Mouse (Mus musculus): Measurements from ENCODE around the gene Ldlrad1. TPM values are rescaled to one million over a fixed set of nuclear protein-coding genes. Genes with fewer than 3 reads are reported as not detected.

Ldlrad1 gene
- polyA plus RNA-seq, 1 experiment from 2014 or later = not detected

DNA sequence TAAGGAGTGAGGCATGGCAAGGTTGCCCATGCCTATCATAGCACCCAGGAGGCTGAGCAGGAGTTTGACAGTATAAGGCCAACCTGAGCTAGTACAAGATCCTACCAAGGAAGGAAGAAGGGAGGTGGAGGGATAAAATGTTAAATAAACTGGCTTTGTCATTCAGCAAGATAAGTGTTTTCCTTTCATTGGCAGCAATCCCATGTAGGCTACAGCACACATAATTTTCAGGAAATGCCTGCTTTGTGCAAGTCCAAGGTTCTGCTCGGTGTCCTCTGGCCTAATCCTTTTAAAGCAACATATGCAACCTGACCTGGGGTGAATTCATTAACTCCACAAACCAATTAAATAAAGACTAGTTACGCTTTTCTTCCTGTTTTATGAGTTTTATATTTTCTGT lies 36.4 kb downstream of the Ldlrad1 start:
- no peaks in the 10 kb centered on the region for H3K9me3 ChIP-seq (ENCODE audit: control insufficient read depth, low read length)
- H3K9ac ChIP-seq (ENCODE audit: low read depth, low read length) = no peak overlapping the region
- ATAC-seq (replicated peaks; ENCODE audit: low FRiP score) (no peak), DNase-seq (ENCODE audit: low spot score) (no peak)
- H3K27me3 ChIP-seq (replicated peaks; ENCODE audit: control insufficient read depth, insufficient read depth, low read length) = no peaks in the 10 kb centered on the region
- H3K36me3 ChIP-seq (ENCODE audit: control insufficient read depth, insufficient read depth, low read length) = peaks cover 8% of the 10 kb centered on the region
- 77% methylated on average over 2 of the region's 2 CpGs for WGBS
- no peak overlapping the region for H3K27ac ChIP-seq (ENCODE audit: low read depth, low read length)
- H3K4me2 ChIP-seq = no peak overlapping the region
- H3K4me3 ChIP-seq (ENCODE audit: low read depth, low read length) = no peak overlapping the region
- peaks cover 15% of the 10 kb centered on the region for H3K4me1 ChIP-seq (replicated peaks; ENCODE audit: control insufficient read depth, insufficient read depth, low read length)

DNA sequence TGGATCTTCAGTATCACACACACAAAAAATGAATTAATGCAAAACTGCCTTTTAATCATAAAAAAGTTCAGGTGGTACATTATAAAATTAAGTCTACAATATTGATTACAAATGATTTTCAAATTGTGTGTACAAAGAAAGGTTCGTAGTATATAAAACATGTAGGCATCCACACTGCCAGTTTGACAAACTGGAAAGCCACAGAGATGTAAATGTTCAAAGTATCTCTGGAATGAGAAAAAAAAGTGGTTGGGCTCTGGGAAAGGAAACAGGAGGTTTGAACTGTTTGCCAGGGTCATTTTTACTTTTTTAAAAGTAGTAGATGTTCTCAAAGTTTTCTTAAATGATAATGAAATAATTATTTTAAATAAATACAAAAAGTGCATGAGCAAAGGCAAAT lies 37.1 kb downstream of the Ldlrad1 start:
- ATAC-seq (replicated peaks; ENCODE audit: low FRiP score) = no peak
- H3K4me2 ChIP-seq = no peak overlapping the region
- WGBS = 68% methylated on average over 1 of the region's 1 CpGs
- H3K4me1 ChIP-seq (replicated peaks; ENCODE audit: control insufficient read depth, insufficient read depth, low read length) = peaks cover 17% of the 10 kb centered on the region
- H3K9me3 ChIP-seq (ENCODE audit: control insufficient read depth, low read length) = no peaks in the 10 kb centered on the region
- H3K27me3 ChIP-seq (replicated peaks; ENCODE audit: control insufficient read depth, insufficient read depth, low read length) = no peaks in the 10 kb centered on the region
- no peak for DNase-seq (ENCODE audit: low spot score)
- no peak overlapping the region for H3K27ac ChIP-seq (ENCODE audit: low read depth, low read length)
- no peak overlapping the region for H3K9ac ChIP-seq (ENCODE audit: low read depth, low read length)
- no peak overlapping the region for H3K4me3 ChIP-seq (ENCODE audit: low read depth, low read length)
- H3K36me3 ChIP-seq (ENCODE audit: control insufficient read depth, insufficient read depth, low read length) = peaks cover 6% of the 10 kb centered on the region

DNA sequence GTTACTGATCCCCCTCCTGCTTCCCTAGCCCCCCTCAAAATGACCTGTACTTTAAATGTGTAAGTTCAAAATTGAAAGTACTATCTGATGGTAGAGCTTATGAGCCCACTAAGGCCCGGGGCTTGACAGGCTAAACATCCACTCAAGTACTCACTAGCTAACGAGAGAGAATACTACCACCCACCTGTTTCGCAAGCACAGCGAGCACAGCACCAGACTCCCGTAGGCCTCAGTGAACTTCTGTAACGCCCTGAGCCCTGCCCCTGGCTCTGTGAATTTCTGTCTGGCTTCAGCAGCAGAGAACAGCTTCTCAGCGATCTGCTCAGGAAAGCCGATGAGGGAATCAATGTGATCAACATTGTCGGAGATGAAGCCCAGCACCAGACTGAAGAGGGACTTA lies 38.1 kb downstream of the Ldlrad1 start:
- no peaks in the 10 kb centered on the region for H3K27me3 ChIP-seq (replicated peaks; ENCODE audit: control insufficient read depth, insufficient read depth, low read length)
- H3K4me1 ChIP-seq (replicated peaks; ENCODE audit: control insufficient read depth, insufficient read depth, low read length) = peaks cover 24% of the 10 kb centered on the region
- peaks cover 2% of the 10 kb centered on the region for H3K36me3 ChIP-seq (ENCODE audit: control insufficient read depth, insufficient read depth, low read length)
- H3K27ac ChIP-seq (ENCODE audit: low read depth, low read length) = no peak overlapping the region
- WGBS = 72% methylated on average over 9 of the region's 9 CpGs
- no peak overlapping the region for H3K4me3 ChIP-seq (ENCODE audit: low read depth, low read length)
- H3K9ac ChIP-seq (ENCODE audit: low read depth, low read length) = no peak overlapping the region
- no peak overlapping the region for H3K4me2 ChIP-seq
- DNase-seq (ENCODE audit: low spot score) (no peak), ATAC-seq (replicated peaks; ENCODE audit: low FRiP score) (no peak)
- no peaks in the 10 kb centered on the region for H3K9me3 ChIP-seq (ENCODE audit: control insufficient read depth, low read length)

DNA sequence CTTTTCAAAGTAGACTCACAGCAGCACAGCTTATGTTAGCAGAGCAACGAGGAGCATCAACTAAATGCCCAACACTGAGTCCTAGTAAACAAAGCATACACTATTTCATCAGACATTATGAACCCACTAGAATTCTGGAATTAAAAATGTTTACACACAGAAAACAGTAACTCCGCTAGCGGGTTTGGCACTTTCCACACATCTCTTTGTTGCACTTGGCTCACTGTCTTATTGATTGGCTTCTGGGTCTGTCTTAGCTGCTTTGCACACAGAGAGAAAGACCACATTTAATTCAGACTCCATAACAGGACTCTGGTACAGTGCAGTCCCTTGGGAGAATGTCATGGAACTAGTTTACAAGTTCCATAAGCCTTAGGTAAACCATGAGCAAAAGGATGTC lies 39.1 kb downstream of the Ldlrad1 start:
- WGBS = 92% methylated on average over 3 of the region's 3 CpGs

DNA sequence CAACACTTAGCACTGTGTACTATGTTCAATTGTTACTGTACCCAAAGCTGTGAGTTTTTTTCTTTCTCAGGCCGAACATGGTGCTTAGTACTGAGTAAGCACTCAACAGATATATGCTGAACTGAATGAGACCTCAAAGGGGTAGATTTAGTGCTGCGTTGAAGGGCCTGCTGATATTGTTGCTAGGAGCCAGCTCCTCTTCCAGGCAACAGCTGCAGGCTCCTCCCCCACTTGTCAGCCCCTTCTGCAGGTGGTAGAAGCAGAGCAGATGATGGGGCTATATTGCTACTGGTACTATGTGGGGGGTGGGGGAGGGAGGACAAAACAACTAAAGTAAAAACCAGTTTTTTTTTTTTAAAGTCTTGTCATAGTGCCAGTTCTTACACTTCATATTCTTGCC lies 40.5 kb downstream of the Ldlrad1 start:
- Histone ChIP-seq H3K36me3 (ENCODE audit: control insufficient read depth, insufficient read depth, low read length) (no peaks in the 10 kb centered on the region), H3K27ac (ENCODE audit: low read depth, low read length) (no peak overlapping the region), H3K27me3 (replicated peaks; ENCODE audit: control insufficient read depth, insufficient read depth, low read length) (no peaks in the 10 kb centered on the region), H3K4me3 (ENCODE audit: low read depth, low read length) (no peak overlapping the region), H3K9ac (ENCODE audit: low read depth, low read length) (no peak overlapping the region), H3K9me3 (ENCODE audit: control insufficient read depth, low read length) (no peaks in the 10 kb centered on the region), H3K4me2 (no peak overlapping the region), H3K4me1 (replicated peaks; ENCODE audit: control insufficient read depth, insufficient read depth, low read length) (peaks cover 27% of the 10 kb centered on the region)
- 50% methylated on average over 2 of the region's 2 CpGs for WGBS
- DNase-seq (ENCODE audit: low spot score) (no peak), ATAC-seq (replicated peaks; ENCODE audit: low FRiP score) (no peak)

More for the DNA sequence above, 39.1 kb downstream of the Ldlrad1 start:
- H3K9me3 ChIP-seq (ENCODE audit: control insufficient read depth, low read length) = no peaks in the 10 kb centered on the region
- no peak overlapping the region for H3K4me3 ChIP-seq (ENCODE audit: low read depth, low read length)
- no peak for DNase-seq (ENCODE audit: low spot score)
- H3K9ac ChIP-seq (ENCODE audit: low read depth, low read length) = no peak overlapping the region
- H3K4me1 ChIP-seq (replicated peaks; ENCODE audit: control insufficient read depth, insufficient read depth, low read length) = peaks cover 29% of the 10 kb centered on the region
- H3K36me3 ChIP-seq (ENCODE audit: control insufficient read depth, insufficient read depth, low read length) = no peaks in the 10 kb centered on the region; the same call in 1 of the 2 replicates
- H3K27ac ChIP-seq (ENCODE audit: low read depth, low read length) = no peak overlapping the region
- no peak for ATAC-seq (replicated peaks; ENCODE audit: low FRiP score)
- no peaks in the 10 kb centered on the region for H3K27me3 ChIP-seq (replicated peaks; ENCODE audit: control insufficient read depth, insufficient read depth, low read length)
- H3K4me2 ChIP-seq = no peak overlapping the region

DNA sequence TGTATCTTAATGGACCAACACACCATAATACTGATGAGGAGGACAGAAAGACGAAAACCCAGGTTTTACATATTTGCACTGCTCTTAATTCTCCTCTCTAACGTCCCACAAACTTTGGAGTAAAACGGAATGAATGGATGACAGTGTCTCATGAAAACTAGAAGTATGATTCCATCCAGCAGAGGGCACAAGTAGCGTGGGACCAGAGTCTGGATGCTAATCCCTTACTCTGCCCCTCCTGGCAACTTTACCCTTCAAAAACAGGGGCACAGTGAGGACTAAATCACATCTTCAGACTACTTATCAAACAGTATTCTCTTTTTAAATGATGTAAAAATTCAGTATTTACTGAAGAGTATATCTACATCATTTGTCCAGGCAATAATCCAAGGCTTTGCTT lies 41.5 kb downstream of the Ldlrad1 start:
- 28% methylated on average over 4 of the region's 4 CpGs for WGBS
- DNase-seq (ENCODE audit: low spot score) (no peak), ATAC-seq (replicated peaks; ENCODE audit: low FRiP score) (no peak)
- peaks cover 27% of the 10 kb centered on the region for H3K4me1 ChIP-seq (replicated peaks; ENCODE audit: control insufficient read depth, insufficient read depth, low read length)
- no peaks in the 10 kb centered on the region for H3K27me3 ChIP-seq (replicated peaks; ENCODE audit: control insufficient read depth, insufficient read depth, low read length)
- no peak overlapping the region for H3K27ac ChIP-seq (ENCODE audit: low read depth, low read length)
- H3K4me3 ChIP-seq (ENCODE audit: low read depth, low read length) = no peak overlapping the region
- H3K9me3 ChIP-seq (ENCODE audit: control insufficient read depth, low read length) = no peaks in the 10 kb centered on the region
- H3K4me2 ChIP-seq = no peak overlapping the region
- no peaks in the 10 kb centered on the region for H3K36me3 ChIP-seq (ENCODE audit: control insufficient read depth, insufficient read depth, low read length)
- H3K9ac ChIP-seq (ENCODE audit: low read depth, low read length) = no peak overlapping the region

DNA sequence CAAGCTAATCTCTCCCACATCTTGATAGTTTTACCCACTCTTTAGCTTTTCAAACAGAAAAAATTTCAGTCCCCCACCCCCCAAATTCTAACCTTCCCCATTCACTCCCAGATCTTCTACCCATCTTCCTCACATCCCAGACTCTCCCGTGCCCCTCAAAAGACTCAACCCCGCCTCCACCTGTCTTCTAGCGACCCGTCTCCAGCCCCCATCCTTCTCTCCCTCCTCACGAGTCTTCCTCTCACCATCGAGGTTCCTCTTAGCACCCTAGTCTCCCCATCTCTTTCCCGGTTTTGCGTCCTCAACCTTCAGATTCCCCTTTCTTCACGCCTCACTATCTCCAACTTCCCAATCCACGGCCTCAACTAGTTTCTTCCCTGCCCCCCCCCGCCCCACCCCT lies 43.5 kb downstream of the Ldlrad1 start:
- peak overlapping the region; percentile 96 for H3K4me2 ChIP-seq
- peaks cover 23% of the 10 kb centered on the region for H3K4me1 ChIP-seq (replicated peaks; ENCODE audit: control insufficient read depth, insufficient read depth, low read length)
- 3% methylated on average over 11 of the region's 11 CpGs for WGBS
- peak overlapping the region; percentile 75 for H3K4me3 ChIP-seq (ENCODE audit: low read depth, low read length)
- no peaks in the 10 kb centered on the region for H3K27me3 ChIP-seq (replicated peaks; ENCODE audit: control insufficient read depth, insufficient read depth, low read length)
- no peak overlapping the region for H3K27ac ChIP-seq (ENCODE audit: low read depth, low read length)
- H3K9ac ChIP-seq (ENCODE audit: low read depth, low read length) = peak overlapping the region; percentile 82
- ATAC-seq (replicated peaks; ENCODE audit: low FRiP score) (no peak), DNase-seq (ENCODE audit: low spot score) (no peak)
- H3K9me3 ChIP-seq (ENCODE audit: control insufficient read depth, low read length) = no peaks in the 10 kb centered on the region
- H3K36me3 ChIP-seq (ENCODE audit: control insufficient read depth, insufficient read depth, low read length) = no peaks in the 10 kb centered on the region

DNA sequence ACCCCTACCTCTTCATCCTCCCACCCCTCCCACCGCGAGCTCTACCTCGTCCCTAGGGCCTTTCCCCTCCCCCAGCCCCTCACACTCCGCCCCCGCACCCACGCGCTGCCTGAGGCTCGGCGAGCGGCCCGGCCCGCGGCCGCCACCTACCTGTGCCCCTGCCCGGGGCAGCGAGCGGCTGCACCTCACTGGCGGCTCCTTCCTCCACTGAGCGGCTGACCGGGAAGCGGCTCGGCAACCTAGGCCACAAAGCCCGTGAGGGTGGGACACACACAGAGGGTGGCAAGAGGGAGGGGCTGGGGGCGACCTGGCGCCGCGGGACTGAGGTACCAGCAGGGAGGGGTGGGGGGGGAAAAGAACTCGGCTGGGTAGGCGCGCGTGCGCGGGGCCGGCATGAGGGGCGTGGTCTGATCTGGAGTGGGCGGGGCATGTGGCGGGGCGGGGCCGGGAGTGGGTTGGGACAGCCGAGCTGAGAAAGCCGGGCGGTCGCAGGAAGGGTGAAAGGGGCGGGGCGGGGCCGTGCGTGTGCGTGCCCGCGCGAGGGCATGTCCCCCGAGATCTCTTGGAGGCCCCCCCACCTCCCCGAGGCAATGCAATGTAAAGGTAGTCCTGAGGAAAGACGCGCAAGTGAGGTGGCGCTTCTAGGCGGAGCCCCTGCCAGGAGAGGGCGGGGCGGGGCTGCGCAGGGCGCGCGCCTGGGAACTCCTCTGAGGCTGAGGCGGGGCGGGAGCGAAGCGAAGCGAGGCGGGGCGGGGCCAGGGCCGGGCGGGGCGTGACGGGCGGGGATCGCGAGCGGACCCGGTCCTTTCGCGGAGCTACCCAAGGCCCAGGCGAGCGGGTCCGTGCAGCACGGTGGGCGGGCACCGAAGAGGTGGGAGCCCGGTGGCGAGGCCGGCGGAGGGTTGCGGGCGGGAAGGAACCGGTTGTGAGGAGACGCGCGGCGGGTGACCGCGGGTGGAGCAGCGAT lies 44.4 kb downstream of the Ldlrad1 start, which contains the start of the genes Lrrc42 and Hspb11:
Gene Lrrc42, minus strand, starts transcription at position 408 of the 967 bp plus-strand sequence.
Gene Hspb11, plus strand, starts transcription at position 469 of the 967 bp plus-strand sequence.
- Histone ChIP-seq H3K4me3 (ENCODE audit: low read depth, low read length) (peak within 1 kb of the TSS; percentile 75), H3K27me3 (replicated peaks; ENCODE audit: control insufficient read depth, insufficient read depth, low read length) (no peaks in the 10 kb centered on the region), H3K9me3 (ENCODE audit: control insufficient read depth, low read length) (no peaks in the 10 kb centered on the region), H3K4me2 (peak within 1 kb of the TSS; percentile 96), H3K9ac (ENCODE audit: low read depth, low read length) (peak within 1 kb of the TSS; percentile 82), H3K4me1 (replicated peaks; ENCODE audit: control insufficient read depth, insufficient read depth, low read length) (peaks cover 22% of the 10 kb centered on the region), H3K27ac (ENCODE audit: low read depth, low read length) (peak within 1 kb of the TSS; percentile 35; the same call in 1 of the 2 replicates), H3K36me3 (ENCODE audit: control insufficient read depth, insufficient read depth, low read length) (no peaks in the 10 kb centered on the region)
- peak; percentile 94 for ATAC-seq (replicated peaks; ENCODE audit: low FRiP score)
- under 1% methylated on average over 95 of the region's 101 CpGs for WGBS
- peak; percentile 96 for DNase-seq (ENCODE audit: low spot score)
